32 mouse cellular contexts compared by ENCODE assay signal in genomic region chr15:11770596-11770995, GRCm38 (mm10).
"Had no signal": no experiment of that assay in that cellular context is flagged by ENCODE, and none has a peak within 500 bp of the region (broad histone marks: within the 10 kb centered on the region; RNA-seq: fewer than 3 reads in every experiment).

No protein-coding gene starts in this region.

- H3K9me3 ChIP-seq: limb, embryonic 10.5 days; limb, embryonic 12.5 days; limb, embryonic 13.5 days; limb, embryonic 15.5 days; liver, embryonic 12.5 days; liver, embryonic 13.5 days; liver, embryonic 15.5 days; lung, embryonic 15.5 days; megakaryocyte, embryonic 14.5 days; midbrain, embryonic 10.5 days; midbrain, embryonic 12.5 days; midbrain, embryonic 13.5 days; midbrain, embryonic 15.5 days; neural tube, embryonic 12.5 days had no signal

- H3K9ac ChIP-seq: limb, embryonic 12.5 days; limb, embryonic 13.5 days; limb, embryonic 15.5 days; liver, embryonic 12.5 days; liver, embryonic 13.5 days; liver, embryonic 14.5 days; liver, embryonic 15.5 days; liver, postnatal 0 days; lung, embryonic 14.5 days; lung, embryonic 15.5 days; midbrain, embryonic 12.5 days; midbrain, embryonic 13.5 days; midbrain, embryonic 15.5 days; neural tube, embryonic 12.5 days had no signal

- H3K27ac ChIP-seq: limb, embryonic 10.5 days; limb, embryonic 12.5 days; limb, embryonic 13.5 days; limb, embryonic 15.5 days; liver, embryonic 12.5 days; liver, embryonic 13.5 days; liver, embryonic 14.5 days; liver, embryonic 15.5 days; lung, embryonic 15.5 days; macrophage; midbrain, embryonic 10.5 days; midbrain, embryonic 12.5 days; midbrain, embryonic 13.5 days; midbrain, embryonic 15.5 days; neural tube, embryonic 12.5 days had no signal

- H3K4me1 ChIP-seq: limb, embryonic 10.5 days; limb, embryonic 12.5 days; limb, embryonic 13.5 days; limb, embryonic 15.5 days; liver, embryonic 12.5 days; liver, embryonic 13.5 days; liver, embryonic 15.5 days; lung, embryonic 15.5 days; megakaryocyte, embryonic 14.5 days; midbrain, embryonic 10.5 days; midbrain, embryonic 12.5 days; midbrain, embryonic 13.5 days; midbrain, embryonic 15.5 days; neural tube, embryonic 12.5 days had no signal

- H3K4me3 ChIP-seq: limb, embryonic 10.5 days; limb, embryonic 12.5 days; limb, embryonic 13.5 days; limb, embryonic 15.5 days; liver, embryonic 12.5 days; liver, embryonic 13.5 days; liver, embryonic 15.5 days; lung, embryonic 15.5 days; megakaryocyte, embryonic 14.5 days; midbrain, embryonic 10.5 days; midbrain, embryonic 12.5 days; midbrain, embryonic 13.5 days; midbrain, embryonic 15.5 days; myocyte; neural tube, embryonic 12.5 days had no signal

- H3K27me3 ChIP-seq: limb, embryonic 12.5 days; limb, embryonic 13.5 days; limb, embryonic 15.5 days; liver, embryonic 12.5 days; liver, embryonic 13.5 days; liver, embryonic 15.5 days; lung, embryonic 15.5 days; megakaryocyte, embryonic 14.5 days; midbrain, embryonic 12.5 days; midbrain, embryonic 13.5 days; midbrain, embryonic 15.5 days; neural tube, embryonic 12.5 days had no signal

- ATAC-seq: liver, embryonic 12.5 days; liver, postnatal 0 days; lung, postnatal 0 days; midbrain, embryonic 13.5 days; midbrain, embryonic 15.5 days; midbrain, embryonic 16.5 days had no signal

- H3K36me3 ChIP-seq: limb, embryonic 10.5 days; limb, embryonic 12.5 days; limb, embryonic 13.5 days; limb, embryonic 15.5 days; liver, embryonic 12.5 days; liver, embryonic 13.5 days; liver, embryonic 15.5 days; lung, embryonic 15.5 days; midbrain, embryonic 10.5 days; midbrain, embryonic 12.5 days; midbrain, embryonic 13.5 days; midbrain, embryonic 15.5 days; neural tube, embryonic 12.5 days had no signal

- DNase-seq: left cerebral cortex, postnatal 4 days; liver; liver, embryonic 13.5 days; liver, postnatal 0 days; lung, adult 18-20 months; lung, adult 2 months; lung, embryonic 14.5 days; lung, postnatal 10 days; lung, postnatal 14 days; lung, postnatal 36 days; lung, postnatal 4 days; midbrain, embryonic 14.5 days had no signal

- H3K4me2 ChIP-seq: limb, embryonic 12.5 days; limb, embryonic 13.5 days; limb, embryonic 15.5 days; liver, embryonic 11.5 days; liver, embryonic 12.5 days; liver, embryonic 13.5 days; liver, embryonic 15.5 days; lung, embryonic 14.5 days; lung, embryonic 15.5 days; midbrain, embryonic 11.5 days; midbrain, embryonic 12.5 days; midbrain, embryonic 13.5 days; midbrain, embryonic 15.5 days; neural tube, embryonic 12.5 days had no signal
